Mouse (Mus musculus) frontal cortex, adult 2 months (tissue): ENCODE measurements at regions not wholly inside any gene's neighbourhood (a gene's known extent, or its start where the extent isn't known, plus 50 kb on each side); places are given as distances from the start of the nearest gene placed in this dataset.
A peak's percentile ranks its signal among the peaks of the same experiment; 100 is the strongest.

Experiments
- DNase-seq, 2 experiments: peaks; one replicate each; pipeline ENCODE4 v3.0.0; 2022; ENCODE audit warnings: low spot score in 1 of 2; ENCODE audit errors: extremely low spot score in 1 of 2

DNA sequence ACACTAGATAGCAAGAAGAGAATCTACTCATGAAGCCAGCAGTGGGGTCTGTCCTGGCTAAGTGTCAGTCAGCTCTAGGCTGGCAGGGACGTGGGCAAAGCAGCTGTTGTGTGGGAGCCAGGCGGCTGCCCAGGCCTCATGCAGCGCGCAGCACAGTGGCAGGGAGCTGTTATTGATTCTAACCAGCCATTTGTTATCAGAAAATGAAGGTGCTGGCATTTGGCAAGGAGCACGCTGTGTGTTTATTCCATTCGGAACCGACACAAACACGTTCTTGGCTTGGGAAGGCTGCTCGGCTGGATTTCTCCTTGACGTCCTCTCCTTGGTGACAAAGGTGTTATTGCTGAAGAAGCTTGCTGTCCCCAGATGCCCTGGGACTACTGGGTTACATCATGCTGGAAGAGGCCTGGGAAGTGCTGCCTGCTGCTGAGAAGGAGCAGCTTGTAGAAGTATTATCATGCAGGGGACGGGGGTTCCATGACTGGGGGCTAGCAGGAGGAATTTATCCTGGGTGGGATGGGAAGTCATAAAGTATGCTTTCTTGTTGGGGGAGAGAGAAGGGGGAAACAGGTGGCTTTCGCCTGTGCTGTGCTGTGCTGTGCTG is 482.1 kb upstream of the Kcnab2 start:
- DNase-seq, result peak; percentile 43 to 58

DNA sequence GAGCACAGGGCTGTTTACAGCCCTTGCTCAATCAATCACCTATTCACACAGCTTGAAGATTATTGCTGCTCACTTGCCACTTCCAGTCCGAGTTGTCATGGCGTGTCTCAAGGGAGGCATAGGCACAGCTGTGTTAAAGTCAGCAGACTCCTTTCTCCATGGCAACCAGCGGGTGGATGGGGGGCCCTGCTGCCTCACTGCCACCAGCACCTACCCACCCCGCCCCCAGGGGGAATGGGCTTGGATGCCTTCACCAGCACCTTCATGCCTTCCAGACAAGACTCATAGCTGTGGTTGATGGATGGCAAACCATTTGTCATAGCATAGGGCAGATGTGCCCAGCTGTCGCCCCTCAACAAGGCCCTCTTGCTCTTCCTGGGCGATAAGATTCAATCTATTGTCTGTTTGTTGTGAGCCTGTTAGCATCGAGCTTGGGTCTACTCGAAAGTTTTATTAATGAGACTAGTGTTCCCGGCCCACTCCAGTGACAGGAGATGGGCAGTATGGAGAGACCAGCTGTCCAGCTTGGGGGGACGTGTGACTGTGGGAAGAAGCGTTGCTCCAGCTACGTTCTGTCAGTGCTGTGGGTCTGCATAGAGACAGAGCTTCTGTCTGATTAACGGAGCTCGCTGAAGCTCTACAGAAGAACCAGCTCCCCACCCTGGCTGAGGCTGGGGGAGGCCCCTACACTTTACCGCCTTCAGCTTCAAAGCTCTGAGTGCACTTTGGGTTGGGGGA is 475.7 kb upstream of the Kcnab2 start:
- DNase-seq, result no peak

DNA sequence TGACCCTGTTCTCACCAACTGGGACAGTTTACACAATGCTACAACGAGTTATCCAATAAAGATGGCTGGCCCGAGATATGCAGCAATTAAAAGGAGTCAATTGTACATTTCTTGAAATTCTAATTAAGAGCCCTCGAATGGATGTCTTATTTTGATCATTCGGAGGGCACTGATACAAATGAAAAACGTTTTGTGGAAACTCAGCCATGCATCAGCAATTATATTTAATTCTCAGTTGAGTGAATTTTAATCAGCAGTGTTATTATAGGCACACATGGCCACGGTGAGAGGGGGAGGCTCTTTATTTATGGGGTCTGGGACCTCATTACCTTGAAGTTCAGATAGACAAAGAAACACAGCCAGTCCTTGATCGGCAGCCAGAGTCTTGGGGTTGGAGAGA is 471.3 kb upstream of the Kcnab2 start:
- no peak for DNase-seq

DNA sequence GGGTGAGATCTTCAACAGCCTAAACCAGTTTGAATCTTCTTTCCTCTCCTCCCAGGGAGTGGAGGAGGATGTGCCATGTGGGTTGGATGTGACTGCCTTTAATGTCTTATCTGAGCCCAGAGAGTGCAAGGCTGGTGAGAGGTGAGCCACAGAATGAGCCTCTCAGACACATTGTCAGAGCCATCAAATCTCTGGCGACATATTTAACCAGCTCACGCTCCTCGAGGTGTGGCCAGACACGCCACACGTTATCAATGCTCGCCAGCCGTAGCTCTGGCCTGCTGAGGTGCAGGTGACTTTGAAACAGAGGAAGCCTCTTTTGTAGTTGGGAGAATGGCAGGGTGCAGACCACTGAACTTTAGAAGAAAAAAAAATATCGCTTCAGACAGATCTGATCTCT is 463.5 kb upstream of the Kcnab2 start:
- DNase-seq, result no peak

DNA sequence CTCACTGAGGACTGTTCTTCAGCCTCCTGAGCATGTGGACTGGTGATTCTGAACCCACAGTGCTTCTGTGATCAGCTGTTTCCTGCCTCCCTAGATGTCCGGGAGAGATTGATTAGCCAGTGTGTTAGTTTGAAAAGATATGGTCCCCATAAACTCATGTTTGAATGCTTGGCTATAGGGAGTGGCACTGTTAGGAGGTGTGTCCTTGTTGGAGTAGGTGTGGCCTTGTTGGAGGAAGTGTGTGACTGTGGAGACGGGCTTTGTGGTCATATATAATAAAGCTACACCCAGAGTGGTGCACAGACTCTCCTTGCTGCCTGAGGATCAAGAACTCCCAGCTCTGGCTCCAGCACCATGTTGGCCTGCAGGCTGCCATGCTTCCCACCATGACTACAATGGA is 458.9 kb upstream of the Kcnab2 start:
- no peak for DNase-seq

DNA sequence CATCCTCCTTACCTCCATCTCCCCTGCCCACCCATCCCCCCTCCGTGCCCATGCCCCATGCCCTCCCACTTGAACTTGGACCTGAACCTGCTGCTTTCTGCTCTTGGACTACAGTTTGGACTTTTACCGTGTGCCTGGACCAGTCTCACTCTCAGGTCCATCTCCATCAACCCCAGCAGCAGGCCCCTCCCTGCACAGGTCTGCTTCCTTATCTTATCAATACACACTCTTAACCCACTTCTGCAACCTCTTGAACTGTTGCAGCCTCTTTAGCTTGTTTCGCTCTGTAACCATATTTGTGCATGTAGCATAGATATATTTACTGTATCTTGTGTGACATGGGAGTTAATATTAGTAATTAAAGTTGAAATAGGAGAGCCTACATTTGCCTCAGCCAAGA is 457.8 kb upstream of the Kcnab2 start:
- DNase-seq, result no peak

DNA sequence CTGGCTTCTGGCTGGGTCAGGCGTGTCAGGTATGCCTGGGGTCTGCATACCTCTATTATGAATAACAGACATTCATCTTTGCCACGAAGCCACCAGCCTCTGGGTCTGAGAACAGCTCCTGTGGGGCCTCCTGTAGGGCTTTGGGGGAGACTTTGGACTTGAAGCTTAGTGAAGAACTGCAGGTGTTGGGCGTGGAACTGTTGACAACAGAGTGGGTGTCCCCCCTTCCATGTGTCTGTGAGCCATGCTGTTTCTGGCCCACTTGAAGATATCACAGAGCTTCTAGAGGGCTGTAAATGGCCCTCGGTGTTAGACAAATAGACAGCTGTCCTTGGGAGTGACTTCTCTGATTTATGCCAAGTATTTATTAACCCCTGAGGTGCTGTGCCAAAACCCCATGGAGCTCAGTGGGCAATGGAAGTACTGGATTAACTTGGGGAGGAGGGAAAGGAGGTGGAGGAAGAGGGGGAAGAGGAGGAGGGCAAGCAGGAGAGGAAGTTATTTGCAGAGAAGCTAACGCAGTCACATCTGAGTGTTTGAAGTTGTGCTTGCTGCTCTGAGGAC is 450.8 kb upstream of the Kcnab2 start:
- no peak for DNase-seq

DNA sequence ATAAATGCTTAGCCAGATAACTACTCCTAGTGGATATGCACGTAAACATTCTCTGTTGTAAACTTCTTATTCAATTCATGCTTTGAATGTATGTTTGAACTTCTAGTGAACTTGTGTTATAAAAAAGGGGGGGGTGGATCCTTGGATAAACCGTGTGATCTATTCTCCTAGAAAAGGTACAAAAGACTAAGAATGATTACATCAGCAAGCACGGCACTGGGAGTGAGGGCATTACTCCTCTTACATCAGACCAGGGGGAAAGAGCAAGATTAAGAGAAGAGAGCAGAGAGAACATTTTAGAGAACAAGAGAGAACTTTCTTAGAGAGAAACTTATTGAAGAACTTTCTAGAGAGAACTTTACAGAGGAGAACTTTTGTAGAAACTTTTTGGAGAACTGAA is 442.6 kb upstream of the Kcnab2 start:
- no peak for DNase-seq

DNA sequence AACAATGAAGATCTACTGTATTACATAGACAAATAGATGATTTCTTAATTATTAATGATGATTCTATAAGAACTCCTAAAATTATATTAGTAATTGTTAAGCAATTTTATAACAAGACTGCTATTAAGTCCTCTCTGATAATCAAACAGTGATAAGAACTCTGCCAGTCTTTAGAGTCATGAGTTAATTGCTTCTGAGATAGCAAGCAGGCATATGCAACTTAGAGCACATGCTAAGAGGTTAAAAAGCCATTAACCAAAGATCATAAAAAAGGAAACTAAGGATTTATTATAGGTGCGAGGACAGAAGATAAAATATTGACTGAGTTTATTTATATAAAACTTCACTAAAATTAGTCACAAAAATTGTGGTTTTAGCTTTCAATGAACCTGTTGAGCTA is 442.2 kb upstream of the Kcnab2 start:
- DNase-seq, result no peak

DNA sequence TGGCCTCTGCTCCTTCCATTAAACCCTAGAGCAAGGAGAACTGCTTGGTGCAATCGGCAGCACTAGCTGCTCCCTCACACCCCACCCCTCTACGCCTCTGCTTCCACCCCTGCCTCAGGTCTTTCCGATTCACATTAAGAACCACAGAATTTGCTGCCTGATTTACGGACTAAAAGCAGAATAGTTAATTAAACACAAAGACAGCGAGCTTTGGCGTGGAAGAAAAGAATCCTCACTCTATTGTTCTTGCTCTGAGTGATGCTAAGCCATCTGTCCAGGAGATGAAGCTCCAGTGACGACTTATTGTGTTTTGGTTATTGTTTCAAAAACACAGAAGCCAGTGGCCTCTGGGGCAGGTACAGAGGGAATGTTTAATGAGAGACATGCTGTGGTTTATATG is 438.9 kb upstream of the Kcnab2 start:
- no peak for DNase-seq

DNA sequence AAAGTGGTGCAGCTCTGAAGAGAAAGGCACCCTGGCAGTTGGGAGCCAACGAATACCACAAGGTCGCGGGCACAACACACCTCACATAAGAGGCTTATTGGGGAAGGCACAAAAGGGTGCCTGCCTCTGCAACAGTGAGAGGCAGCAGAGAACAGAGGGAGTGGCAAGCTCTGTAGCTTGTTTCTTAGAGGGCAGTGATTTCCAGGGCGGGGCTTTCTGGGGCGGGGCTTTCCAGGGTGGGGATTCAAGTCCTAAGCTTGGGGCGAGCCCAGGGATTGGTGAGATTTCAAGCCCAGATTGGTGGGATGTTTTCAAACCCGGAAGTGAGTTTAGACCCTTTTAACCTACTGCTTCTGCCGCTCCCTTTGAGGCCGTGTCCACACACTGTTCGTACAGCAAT is 435.8 kb upstream of the Kcnab2 start:
- DNase-seq, result peak in 1 of 2 experiments; percentile 10

DNA sequence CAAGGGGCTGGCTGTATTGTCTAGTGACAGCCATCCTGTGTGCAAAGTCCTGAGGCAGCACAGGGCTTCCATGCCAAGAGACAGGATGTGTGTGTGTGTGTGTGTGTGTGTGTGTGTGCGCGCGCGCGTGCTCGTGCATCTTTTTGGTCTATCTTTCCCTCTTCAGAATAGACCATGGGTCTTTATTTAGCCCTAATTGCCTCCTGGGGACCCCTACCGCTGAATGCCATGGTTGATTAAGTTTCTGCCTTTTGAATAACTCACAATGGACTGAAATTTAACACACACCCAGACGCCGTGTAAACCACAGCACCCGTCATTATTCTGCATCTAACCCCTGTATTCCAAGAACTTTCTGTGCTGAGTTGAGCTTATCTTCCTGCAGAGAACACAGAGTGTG is 435.2 kb upstream of the Kcnab2 start:
- no peak for DNase-seq

DNA sequence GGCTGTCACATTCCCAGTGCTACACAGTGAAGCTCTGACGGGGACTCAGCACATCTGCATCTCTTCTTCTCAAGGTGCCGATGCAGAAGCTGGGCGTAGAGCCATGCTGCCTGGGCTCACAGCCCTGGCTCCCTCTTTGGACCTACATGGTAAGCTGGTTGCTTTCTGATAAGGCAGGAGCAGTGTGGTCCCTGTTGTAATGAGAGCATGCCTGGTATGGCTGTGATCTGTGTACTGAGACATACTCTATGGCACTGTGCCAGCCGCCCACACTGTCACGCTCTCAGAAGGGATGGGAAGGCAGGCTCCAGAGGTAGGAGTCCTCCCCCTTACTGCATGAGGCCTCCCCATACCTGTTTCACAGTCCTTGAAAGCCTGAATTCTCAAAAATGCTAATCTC is 430.6 kb upstream of the Kcnab2 start:
- DNase-seq, result peak; percentile 5 to 63

DNA sequence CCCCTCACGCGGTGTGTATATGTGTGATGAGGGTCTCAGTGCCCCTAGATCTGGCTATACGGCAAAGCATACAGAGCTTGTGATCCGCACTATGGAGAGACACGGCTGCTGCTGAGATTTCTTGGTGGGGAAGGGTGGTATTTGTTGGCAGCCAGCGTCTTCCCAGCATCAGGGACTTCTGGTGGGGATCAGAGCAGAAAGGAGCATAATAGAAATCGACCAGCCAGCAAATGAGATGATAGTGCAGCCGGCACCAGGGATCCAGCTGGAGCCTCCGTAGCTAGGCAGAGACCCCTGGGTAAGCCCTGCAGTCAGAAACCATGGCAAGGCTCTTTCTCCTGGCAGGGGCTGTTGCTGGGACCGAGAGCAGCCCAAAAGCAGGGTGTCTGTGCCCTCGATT is 425.2 kb upstream of the Kcnab2 start:
- no peak for DNase-seq

DNA sequence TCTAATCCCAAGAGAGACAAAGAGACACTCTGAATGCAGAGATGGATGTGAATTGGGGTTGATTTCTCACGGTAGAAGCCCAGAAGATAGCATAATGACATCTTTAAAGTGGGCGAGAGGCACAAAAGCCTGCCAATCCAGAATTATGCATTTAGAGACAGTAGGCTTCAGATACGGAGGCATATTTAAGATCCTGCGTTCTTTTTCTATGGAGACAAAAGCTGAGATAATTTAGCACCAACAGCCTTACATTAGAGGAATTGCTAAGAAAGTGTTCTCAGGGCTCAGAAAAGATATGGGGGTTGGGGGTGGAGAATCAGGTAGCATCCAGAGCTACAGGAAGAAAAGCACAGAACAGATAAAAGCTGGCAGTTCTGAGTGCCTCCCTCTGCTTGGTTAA is 422.4 kb upstream of the Kcnab2 start:
- peak; percentile 4 to 47 for DNase-seq

DNA sequence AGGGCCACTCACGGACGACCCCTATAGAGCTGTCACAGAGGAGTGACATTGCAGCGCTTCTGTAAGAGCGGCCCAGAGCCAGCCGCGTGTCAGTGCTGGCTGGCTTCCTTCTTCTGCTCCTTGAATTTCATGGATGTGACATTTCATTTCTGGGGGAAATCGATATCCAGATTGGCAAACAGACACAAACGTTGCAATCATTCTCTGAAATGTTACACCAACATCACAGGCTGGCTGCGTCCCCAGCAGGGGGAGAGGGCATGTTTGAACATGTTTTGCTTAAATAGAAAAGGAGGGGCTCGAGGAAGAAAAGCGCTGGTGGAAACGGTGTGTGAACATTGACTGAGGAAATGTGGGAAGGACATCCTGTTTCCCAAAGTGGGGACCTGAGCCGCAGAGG is 417.4 kb upstream of the Kcnab2 start:
- DNase-seq, result no peak

DNA sequence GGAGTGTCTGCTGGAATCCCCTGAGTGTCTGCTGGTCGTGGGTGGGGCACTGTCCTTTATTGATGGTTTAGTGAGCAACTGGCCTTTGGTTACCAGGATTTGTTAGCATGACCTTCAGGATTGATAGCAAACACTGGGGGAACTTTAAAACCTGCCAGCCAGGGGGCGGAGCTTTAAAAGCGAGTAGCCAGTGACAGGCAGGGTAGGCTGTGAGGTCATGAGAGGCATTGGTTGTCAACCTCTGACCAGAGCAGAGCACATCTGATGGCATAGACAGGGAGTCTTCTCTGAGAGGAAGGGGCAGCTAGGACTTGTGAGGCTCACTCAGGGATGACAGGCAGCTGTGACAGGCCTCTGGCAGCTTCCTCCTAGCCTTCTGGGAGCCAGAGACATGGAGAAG is 415.3 kb upstream of the Kcnab2 start:
- no peak for DNase-seq

DNA sequence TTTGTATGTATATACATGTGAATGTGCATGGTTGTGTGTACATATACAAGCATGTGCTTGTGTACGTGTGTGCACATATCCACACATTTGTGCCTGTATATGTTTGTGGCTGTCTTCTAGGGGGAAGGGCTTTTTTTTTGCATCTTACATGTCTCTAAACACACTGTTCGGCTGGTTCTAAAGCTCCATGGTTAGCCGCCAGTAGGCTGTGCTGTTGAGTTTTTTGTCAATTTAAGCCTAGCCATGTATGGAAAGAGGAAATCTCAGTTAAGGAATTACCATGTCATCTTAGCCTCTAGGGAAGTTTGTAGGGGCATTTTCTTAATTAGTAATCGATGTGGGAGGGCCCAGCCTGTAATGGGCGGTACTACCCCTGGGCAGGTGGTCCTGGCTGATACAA is 411.5 kb upstream of the Kcnab2 start:
- no peak for DNase-seq

DNA sequence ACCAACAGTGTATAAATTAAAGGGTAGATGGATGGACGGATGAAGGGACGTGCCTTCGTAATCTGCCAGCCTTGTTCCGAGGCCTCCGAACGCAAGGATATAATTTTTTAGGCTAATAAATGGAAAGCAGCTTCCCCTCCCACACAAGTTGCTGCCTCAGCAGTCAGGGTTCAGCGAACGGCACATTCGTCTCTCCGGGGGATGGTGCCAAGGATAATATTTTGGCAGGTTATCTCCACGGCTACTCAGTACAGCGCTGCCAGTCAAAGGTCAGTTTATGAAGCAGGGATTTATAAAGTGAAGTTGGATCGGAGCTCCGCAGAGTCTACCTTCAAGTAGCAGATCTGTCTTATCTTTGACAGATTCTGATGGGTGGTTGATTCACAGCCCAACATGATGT is 410.6 kb upstream of the Kcnab2 start:
- no peak for DNase-seq

DNA sequence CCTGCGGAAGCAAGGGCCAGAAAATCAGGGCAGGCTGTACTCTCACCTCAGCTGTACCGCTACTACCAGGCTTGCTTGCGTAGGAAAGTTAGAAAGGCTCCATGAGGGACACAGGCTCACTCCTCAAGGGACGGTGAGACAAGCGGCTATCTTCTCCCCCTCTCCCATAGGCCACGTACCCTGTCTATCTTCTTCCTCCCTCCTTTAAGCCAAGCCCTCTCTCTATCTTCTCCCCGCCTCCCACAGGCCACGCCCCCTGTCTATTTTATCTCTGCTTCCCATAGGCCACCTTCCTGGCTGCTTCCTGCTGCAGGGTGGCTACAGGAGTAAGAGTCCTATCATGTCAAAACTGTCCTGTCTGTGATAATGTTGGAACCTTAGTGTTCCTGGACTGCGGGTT is 409.1 kb upstream of the Kcnab2 start:
- DNase-seq, result no peak

DNA sequence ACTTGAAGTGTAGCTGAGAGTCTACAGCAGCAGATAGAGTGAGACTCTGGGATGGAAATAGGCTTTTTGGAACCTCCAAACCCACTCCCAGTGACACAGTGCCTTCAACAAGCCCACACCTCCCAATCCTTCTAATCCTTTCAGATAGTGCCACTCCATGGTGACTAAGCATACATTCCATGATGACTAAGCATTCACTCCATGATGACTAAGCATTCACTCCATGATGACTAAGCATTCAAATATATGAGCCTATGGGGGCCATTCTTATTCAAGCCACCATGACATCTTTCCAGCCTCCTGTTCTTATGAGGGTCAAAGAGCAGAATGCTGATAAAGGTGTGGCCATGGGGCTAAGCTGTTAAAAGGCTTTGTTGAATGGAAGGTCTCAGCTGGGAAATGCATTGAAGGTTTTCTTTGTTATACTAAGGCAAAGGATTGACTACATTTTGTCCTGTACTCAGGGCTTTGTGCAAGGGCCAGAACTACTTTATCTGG is 403.8 kb upstream of the Kcnab2 start:
- no peak for DNase-seq

DNA sequence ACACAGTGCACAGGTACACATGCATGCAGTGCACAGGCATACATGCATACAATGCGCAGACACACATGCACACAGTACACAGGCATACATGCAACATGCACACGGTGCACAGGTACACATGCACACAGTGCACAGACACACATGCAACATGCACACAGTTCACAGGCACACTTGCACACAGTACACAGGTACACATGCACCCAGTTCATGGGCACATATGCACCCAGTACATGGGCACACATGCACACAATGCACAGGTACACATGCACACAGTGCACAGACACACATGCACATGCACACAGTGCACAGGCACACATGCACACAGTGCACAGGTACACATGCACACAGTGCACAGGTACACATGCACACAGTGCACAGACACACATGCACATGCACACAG is 402.7 kb upstream of the Kcnab2 start:
- DNase-seq, result no peak
